Mouse (Mus musculus): ENCODE results near the gene Pi4k2a. TPM values are rescaled to one million over a fixed set of nuclear protein-coding genes. Genes with fewer than 3 reads are reported as not detected.
A peak's percentile ranks its signal among the peaks of the same experiment; 100 is the strongest.

Gene Pi4k2a
- total RNA-seq, 2 experiments from 2014 or later, result 62.5 to 68.2 TPM

DNA sequence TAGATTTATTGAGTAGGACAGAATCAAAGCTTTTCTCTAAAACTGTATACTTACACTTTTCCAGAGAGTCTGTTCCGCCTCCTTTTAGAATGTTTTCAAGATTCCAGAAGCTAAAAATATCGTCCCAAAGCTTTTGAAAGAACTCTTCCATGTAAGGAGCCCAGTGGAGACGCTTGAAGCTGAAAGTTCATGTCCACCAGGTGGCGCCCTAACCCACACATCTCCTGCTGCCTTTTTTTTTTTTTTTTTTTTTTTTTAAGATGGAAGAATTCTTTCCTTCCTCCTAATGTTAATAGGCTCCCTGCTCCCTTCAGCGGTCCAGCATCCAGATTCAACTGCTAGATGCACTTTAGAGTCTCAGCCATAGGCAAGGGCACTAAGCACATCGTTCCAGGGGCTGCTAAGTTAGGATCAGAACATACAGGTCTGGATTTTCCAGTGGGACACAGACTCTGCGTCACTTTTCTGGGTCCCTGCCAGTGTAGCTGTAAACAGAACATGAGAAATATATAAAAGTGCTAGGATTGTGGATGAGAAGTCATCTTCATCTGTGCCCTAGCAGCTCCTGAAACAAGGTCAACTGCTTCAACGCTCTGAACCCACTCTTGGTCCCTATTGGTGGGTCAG lies 54.4 kb downstream of the Pi4k2a start:
- Histone ChIP-seq H3K4me3 (no peak overlapping the region), H3K27ac (peak overlapping the region; percentile 59; the same call in 1 of the 2 replicates)
- peak; percentile 86 for TF ChIP-seq CTCF (conservative IDR thresholded peaks at IDR 0.05)
- peak; percentile 80 to 89 for DNase-seq (ENCODE audit: low spot score in 2 of 2)

DNA sequence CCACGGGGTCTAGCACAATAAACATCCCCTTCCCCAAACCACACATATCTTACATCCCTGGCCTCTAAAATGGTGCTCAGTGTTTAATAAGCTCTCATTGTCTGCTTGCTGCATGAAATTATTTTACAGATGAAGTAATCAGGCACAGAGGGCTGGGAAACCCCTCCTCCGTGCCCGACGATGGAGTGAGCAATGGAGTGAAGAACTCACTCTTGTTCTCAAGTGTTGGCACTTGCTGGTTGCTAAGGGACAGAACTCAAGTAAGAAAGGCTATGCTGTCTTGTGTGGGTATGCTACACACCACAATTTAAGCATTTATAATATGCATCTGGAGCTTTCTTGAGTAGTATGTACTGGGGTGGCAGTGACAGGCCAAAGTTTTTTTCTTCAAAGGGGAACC lies 54.9 kb downstream of the Pi4k2a start:
- no peak overlapping the region for H3K4me3 ChIP-seq
- H3K27ac ChIP-seq, result peak overlapping the region; percentile 59; the same call in 1 of the 2 replicates
- no peak for DNase-seq (ENCODE audit: low spot score in 2 of 2)
- TF ChIP-seq CTCF (conservative IDR thresholded peaks at IDR 0.05), result no peak

DNA sequence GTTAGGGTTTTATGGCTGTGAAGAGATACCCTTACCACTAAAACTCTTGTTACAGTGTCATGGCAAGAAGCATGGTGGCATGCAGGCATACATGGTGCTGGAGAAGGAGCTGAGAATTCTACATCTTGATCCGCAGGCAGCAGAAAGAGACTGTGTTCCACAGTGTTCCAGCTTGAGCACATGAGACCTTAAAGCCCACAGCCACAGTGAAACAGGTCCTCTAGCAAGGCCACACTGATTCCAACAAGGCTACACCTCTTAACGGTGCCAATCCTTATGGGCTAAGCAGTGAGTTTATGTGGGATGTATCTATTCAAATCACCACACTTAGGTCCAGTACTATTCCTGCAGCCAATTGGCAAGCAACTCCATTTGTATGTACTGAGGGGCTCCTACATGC lies 55.5 kb downstream of the Pi4k2a start:
- no peak overlapping the region for H3K4me3 ChIP-seq
- no peak overlapping the region for H3K27ac ChIP-seq
- no peak for TF ChIP-seq CTCF (conservative IDR thresholded peaks at IDR 0.05)
- no peak for DNase-seq (ENCODE audit: low spot score in 2 of 2)

DNA sequence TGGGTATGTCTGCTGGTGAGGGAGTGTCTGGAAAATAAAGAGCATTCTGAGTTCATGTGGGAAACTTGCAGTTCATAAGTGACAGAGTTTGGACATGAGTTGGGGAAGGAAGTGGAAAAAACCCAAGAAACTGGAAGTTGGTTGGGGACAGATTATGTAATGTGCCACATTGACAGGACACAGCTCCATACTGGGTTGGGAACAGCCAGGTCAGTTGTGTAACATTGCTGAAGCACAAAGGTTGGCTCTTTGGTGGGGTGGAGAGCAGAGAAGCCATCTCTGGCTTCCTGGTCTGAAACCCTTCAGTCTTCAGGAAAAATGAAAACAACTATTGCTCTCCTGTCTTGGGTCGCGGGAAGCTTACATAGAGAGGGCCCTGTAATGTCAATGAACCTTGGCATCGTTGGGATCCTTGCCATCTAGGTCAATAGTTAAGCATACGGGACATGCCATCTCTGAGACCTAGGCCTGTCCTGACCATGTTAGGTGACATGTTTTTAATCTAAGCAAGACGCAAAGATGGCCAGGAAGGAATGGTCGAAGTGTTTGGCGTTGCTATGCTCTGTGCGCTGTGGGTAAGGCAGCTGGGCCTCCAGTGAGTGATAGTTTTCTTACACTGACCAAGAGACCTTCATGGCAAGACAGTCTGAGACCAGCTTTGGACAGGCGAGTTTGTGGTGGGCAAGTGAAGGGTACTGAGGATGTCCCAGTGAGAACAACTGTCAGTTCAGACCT lies 56.2 kb downstream of the Pi4k2a start:
- Histone ChIP-seq H3K27ac (peak overlapping the region; percentile 81; the same call in 1 of the 2 replicates), H3K4me3 (no peak overlapping the region)
- no peak for TF ChIP-seq CTCF (conservative IDR thresholded peaks at IDR 0.05)
- no peak for DNase-seq (ENCODE audit: low spot score in 2 of 2)

- Histone ChIP-seq H3K4me3 (peak within 1 kb of the TSS; percentile 68), H3K27ac (peak within 1 kb of the TSS; percentile 86)
- TF ChIP-seq CTCF (conservative IDR thresholded peaks at IDR 0.05), result no peak
- no peak for DNase-seq (ENCODE audit: low spot score in 2 of 2)
Observed at GRCm38 (mm10) chr19:42147170-42147768, 57.0 kb downstream of the Pi4k2a start, which contains the start of gene Marveld1. TSS of gene Marveld1 (plus strand) at chr19:42147400.

- DNase-seq (ENCODE audit: low spot score in 2 of 2), result no peak
- Histone ChIP-seq H3K4me3 (peak overlapping the region; percentile 68), H3K27ac (peak overlapping the region; percentile 86)
- no peak; the same call in 1 of the 2 replicates for TF ChIP-seq CTCF (conservative IDR thresholded peaks at IDR 0.05)
Observed at GRCm38 (mm10) chr19:42147769-42148568, 57.7 kb downstream of the Pi4k2a start.

GRCm38 (mm10) chr19:42148569-42148860 lies 58.2 kb downstream of the Pi4k2a start:
- Histone ChIP-seq H3K27ac (peak overlapping the region; percentile 86), H3K4me3 (peak overlapping the region; percentile 68)
- TF ChIP-seq CTCF (conservative IDR thresholded peaks at IDR 0.05), result no peak
- DNase-seq (ENCODE audit: low spot score in 2 of 2), result no peak

DNA sequence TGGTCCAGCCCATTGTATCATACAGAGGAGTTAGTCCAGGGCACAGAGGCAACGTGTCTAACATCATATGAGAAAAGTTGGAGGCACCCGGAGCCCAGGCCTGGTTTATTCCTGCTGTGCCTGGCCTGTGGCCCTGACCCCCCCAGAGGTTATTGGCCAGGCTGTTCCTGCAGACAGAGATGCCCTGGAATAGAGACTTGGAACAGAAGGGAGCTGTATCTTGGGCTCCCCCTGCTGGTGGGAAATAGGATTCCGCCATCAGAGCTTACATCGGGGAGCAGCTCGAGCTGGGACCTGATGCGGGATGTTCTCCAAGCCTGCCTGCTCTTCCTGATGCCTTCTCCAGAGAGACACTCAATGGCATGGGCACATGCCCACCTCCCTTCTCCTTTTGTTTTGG lies 61.7 kb downstream of the Pi4k2a start:
- Histone ChIP-seq H3K4me3 (no peak overlapping the region), H3K27ac (no peak overlapping the region)
- DNase-seq (ENCODE audit: low spot score in 2 of 2), result peak; percentile 86 to 91
- TF ChIP-seq CTCF (conservative IDR thresholded peaks at IDR 0.05), result peak; percentile 100

DNA sequence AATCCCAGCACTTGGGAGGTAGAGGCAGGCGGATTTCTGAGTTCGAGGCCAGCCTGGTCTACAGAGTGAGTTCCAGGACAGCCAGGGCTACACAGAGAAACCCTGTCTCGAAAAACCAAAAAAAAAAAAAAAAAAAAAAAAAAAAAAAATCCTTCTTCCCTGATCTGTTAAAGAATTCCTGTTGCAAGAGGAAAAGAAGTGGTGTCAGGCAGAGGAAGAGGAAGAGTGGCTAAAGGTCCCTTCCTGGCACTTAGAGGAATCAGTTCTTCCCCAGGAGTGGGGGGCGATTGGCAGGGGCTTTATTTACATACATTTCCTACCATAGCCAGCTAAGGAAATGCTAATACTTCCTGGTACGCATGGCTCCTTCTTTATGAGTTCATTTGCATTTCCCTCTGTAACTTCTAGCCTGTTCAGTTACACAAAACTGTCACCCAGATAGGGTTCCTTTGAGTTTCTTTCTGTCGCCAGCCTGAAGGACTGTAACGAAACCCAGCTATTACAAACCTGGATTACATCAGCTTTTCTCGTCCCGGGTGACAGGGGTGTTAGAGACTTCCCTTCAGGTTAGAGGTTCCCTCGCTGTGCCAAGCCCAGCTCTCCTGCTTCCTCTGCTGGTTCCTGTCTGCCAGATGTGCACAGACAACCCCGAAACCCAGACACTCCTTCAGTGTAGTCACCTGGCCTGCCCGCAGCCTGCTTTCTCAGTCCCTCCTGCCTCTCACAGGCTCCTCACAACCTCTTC lies 67.4 kb downstream of the Pi4k2a start:
- TF ChIP-seq CTCF (conservative IDR thresholded peaks at IDR 0.05), result no peak
- Histone ChIP-seq H3K27ac (no peak overlapping the region), H3K4me3 (no peak overlapping the region)
- DNase-seq (ENCODE audit: low spot score in 2 of 2), result no peak

GRCm38 (mm10) chr19:42158246-42159017 lies 68.2 kb downstream of the Pi4k2a start:
- no peak for TF ChIP-seq CTCF (conservative IDR thresholded peaks at IDR 0.05)
- no peak overlapping the region for H3K4me3 ChIP-seq
- no peak overlapping the region for H3K27ac ChIP-seq
- DNase-seq (ENCODE audit: low spot score in 2 of 2), result no peak

DNA sequence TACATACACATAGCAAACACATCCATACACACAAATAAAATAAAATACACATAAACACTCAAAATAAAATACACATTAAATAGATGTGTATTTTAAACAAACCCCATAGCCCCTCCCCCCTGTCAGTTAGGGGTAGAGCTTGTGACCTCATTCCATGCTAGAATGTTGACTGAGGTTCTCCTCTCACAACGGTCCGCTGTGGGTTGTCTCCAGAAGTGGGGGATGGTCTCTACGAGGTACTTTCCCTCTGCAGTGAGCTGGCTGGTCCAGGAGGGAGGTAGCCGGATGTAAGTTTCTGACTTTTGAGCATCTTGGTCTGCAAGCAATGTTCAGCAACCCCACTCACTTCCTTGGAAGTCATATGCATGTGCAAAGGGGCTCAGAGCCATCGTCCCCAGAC lies 73.5 kb downstream of the Pi4k2a start, which contains the start of gene Zfyve27:
Gene Zfyve27, plus strand, starts transcription at position 188 of the 400 bp plus-strand sequence.
- TF ChIP-seq CTCF (conservative IDR thresholded peaks at IDR 0.05), result no peak
- H3K4me3 ChIP-seq, result no peak within 1 kb of the TSS
- no peak within 1 kb of the TSS for H3K27ac ChIP-seq
- no peak for DNase-seq (ENCODE audit: low spot score in 2 of 2)

Measured in layer of hippocampus, adult 2 months (tissue).